Mouse (Mus musculus): ENCODE data around the gene Olfr518. TPM values are rescaled to one million over a fixed set of nuclear protein-coding genes. Genes with fewer than 3 reads are reported as not detected.

The Olfr518 gene
- polyA plus RNA-seq, 1 experiment from 2014 or later: not detected

Other genes starting within 250 kb of the Olfr518 start
- 0.04 TPM in 1 of 2 replicates, not detected in the other for gene Olfr509, start 233.1 kb downstream of the Olfr518 start, polyA plus RNA-seq (2015; fragmentation: Nextera tagmentation; extraction: Ambion mirVana)
- gene Olfr510, start 218.6 kb downstream of the Olfr518 start, polyA plus RNA-seq (2015; fragmentation: Nextera tagmentation; extraction: Ambion mirVana): not detected in 2 replicates
- gene Olfr512, start 171.7 kb downstream of the Olfr518 start, polyA plus RNA-seq (2015; fragmentation: Nextera tagmentation; extraction: Ambion mirVana): not detected in 2 replicates
- not detected in 2 replicates for gene Olfr513, start 134.0 kb downstream of the Olfr518 start, polyA plus RNA-seq (2015; fragmentation: Nextera tagmentation; extraction: Ambion mirVana)
- gene Olfr514, start 59.0 kb downstream of the Olfr518 start, polyA plus RNA-seq (2015; fragmentation: Nextera tagmentation; extraction: Ambion mirVana): not detected in 2 replicates
- gene Olfr516, start 34.5 kb downstream of the Olfr518 start, polyA plus RNA-seq (2015; fragmentation: Nextera tagmentation; extraction: Ambion mirVana): not detected in 2 replicates
- not detected in 2 replicates for gene Olfr517, start 12.6 kb downstream of the Olfr518 start, polyA plus RNA-seq (2015; fragmentation: Nextera tagmentation; extraction: Ambion mirVana)
- not detected in 2 replicates for gene Olfr519, start 9.4 kb upstream of the Olfr518 start, polyA plus RNA-seq (2015; fragmentation: Nextera tagmentation; extraction: Ambion mirVana)
- 0.06 TPM in 1 of 2 replicates, not detected in the other for gene Nlrp10, start 45.2 kb upstream of the Olfr518 start, polyA plus RNA-seq (2015; fragmentation: Nextera tagmentation; extraction: Ambion mirVana)
- gene Eif3f, start 49.4 kb upstream of the Olfr518 start, polyA plus RNA-seq (2015; fragmentation: Nextera tagmentation; extraction: Ambion mirVana): 73.6 and 76.5 TPM in 2 replicates
- gene Tub, start 65.3 kb upstream of the Olfr518 start, polyA plus RNA-seq (2015; fragmentation: Nextera tagmentation; extraction: Ambion mirVana): 45.8 and 51.4 TPM in 2 replicates
- gene Ric3, start 198.3 kb upstream of the Olfr518 start, polyA plus RNA-seq (2015; fragmentation: Nextera tagmentation; extraction: Ambion mirVana): 33.2 and 35.6 TPM in 2 replicates